Mouse (Mus musculus) adrenal gland, adult (tissue): ENCODE results near the gene Gm20865.
"Not testable (repeated sequence)": the region's sequence is repeated elsewhere in the genome, so short reads cannot be mapped to it uniquely, and the experiment has no call there.

ENCODE experiments used
- DNase-seq, 2 experiments: peaks; one replicate each; pipeline ENCODE4 v3.0.0; 2022 to 2023; ENCODE audit warnings: low spot score in 1 of 2; ENCODE audit not compliant: inconsistent age in 2 of 2

The Gm20865 gene

GRCm38 (mm10) chrY:21241275-21241674 lies at the start of gene Gm20865:
TSS of gene Gm20865 (plus strand) at chrY:21241575.
- not testable (repeated sequence) for DNase-seq
